Mouse (Mus musculus) megakaryocyte progenitor cell, adult 5-6 weeks (primary cell): ENCODE measurements around the gene Neurl1b. TPM values are rescaled to one million over a fixed set of nuclear protein-coding genes. Genes with fewer than 3 reads are reported as not detected.
A peak's percentile ranks its signal among the peaks of the same experiment; 100 is the strongest.

Experiments used
- ATAC-seq: replicated peaks from 2 replicates; pipeline ENCODE4 v1.8.0; 2016; ENCODE audit warnings: mild to moderate bottlenecking, moderate TSS enrichment, inconsistent platforms; ENCODE audit not compliant: poor library complexity
- total RNA-seq, 2 experiments: library from RNA; stranded (forward) in 1 of 2; stranded (reverse) in 1 of 2; fragments of 157-497, 149-512 nt in 1 of 2; fragments of 200-1000 nt in 1 of 2; gene quantifications; 2 replicates each; pipeline versions ENCODE4 v1.2.3 to v1.2.4; 2015 to 2017

Neurl1b gene
- total RNA-seq, 2 experiments from 2014 or later, result 1.6 to 2.2 TPM

DNA sequence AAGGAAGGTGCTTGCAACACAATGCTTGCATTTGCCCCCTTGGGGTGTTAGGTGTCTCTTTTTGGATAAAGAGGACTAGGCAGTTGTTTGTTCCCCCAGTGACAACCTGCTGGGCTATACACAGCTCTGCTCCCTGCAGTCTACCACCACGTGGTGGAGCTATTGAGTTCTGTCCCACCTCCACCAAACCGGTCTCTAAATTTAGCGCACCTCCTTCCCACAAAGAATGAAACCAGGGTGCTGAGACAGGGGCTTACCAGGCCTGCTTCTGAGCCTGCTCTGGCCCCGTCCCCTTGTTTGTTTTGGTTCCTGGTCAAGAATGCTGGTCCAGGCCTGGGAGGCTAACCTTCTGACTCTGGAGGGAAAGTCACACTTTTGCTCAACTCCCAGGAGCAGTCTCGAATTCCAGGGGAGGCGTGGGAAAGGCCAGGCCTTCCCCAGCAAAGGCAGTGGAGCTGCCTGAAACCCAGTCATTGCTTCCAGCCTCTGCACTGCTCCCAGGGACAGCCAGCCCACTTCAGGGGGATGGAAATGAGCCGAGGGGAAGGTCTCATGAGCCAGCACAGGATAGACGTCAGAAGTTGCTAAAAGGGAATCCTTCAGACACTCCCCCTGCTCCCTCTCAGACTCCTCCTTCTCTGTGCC, 37.1 kb downstream of the Neurl1b start:
- ATAC-seq, result peak; percentile 79

DNA sequence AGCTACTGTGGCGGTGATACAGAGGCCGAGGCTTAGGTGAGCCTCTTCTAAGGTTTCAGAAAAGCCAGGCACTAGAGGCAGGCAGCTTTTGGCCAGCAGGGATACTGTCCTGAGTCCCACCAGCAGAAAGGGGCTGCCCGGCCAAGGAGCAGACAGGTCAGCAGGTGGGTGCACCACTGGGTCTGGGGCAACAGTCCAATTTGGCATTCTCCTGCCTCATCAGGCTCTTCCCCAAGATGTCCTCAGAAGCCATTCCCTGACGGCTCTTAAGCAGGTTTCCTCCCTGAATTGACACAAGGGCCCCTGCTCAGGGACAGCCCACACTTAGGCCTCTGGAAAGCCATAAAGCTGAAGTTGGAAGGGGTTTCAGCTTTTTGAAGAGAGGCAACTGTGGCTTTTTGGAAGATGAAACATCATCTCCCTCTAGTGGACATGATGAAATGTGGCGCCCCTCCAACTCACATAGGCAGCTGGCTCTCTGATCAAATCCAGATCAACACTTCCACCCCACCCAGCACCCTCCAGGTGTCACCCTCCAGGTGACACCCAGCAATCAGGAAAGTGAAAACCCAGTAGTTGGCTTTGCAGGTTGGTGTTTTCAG, 37.8 kb downstream of the Neurl1b start:
- ATAC-seq, result peak; percentile 58

DNA sequence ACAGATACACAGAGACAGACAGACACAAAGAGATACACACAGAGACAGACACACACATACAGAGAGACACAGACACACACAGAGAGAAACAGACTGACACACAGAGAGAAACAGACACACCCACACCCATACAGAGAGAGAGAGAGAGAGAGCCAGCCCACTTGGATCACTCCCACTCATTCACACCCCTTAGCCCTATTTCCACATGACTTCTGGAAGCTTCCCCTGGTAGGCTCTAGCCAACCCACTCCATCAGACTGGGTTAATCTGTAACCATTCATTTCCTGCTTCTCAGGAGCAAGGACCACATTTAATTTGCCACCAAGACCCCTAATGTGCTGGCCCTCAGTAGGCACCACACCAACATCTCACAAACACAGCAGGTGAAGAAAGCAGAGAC, 42.9 kb downstream of the Neurl1b start:
- no peak for ATAC-seq

DNA sequence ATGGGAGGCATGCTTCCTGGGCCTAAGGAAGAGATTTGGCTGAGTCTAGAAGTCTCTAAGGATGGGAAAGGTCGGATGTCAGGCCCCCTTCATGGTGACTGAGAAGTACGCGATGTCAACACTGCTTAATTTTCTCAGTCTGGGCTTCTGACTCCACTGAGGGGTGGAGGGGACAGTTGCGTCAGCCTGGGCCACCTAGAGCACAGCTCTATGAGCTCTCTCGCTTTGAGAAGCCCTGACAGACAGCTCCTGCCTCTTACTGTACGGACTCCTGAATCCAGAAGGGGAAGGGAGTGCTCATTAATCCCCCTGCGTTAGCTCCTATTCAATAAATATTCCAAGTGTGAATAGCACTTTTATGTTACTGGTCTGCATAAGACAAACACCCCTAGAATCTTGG, 43.4 kb downstream of the Neurl1b start:
- ATAC-seq, result no peak

DNA sequence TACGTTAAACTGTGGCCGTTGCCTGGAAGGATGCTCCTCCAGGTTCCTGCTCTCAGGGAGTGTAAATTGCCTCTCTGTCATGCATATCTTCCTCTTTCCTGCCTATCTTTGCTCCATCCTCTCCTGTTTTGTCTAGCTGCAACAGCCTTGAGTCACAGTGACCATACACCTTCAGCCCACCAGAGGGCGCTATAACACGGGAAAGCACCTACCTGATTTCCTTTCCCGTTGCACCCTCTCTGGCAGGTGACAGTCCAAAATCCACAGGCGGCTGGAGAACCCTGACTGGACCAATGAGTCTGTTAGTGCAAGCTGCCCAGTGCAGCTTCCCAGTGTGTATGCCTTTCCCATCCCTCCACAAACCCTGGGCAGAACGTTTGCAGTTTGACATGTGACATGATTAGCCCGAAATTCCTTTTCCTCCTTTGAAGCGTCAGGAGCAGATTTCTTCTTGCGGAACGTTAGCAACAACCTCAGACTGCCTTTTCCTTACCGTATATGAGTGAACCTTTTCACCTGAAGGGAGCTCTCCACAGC, 48.1 kb downstream of the Neurl1b start:
- ATAC-seq, result peak; percentile 77

DNA sequence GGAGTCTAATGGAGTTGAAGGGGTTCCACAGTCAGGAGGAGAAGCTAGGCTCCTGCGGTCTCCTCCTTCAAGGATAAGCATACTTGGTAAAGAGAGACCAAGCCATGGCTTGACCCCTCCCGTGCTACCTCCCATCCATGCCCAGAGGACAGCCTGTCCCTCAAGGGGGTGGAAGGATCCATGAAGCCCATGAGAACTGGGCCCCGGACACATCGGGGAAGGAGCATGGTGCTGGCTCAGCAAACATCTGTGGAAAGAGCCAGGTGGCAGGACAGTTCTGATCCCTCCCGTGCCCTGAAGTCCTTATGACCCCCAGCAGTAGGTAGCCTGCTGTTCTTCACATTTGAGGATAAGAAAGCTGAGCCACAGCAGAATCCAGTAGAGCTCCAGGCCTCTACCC, 48.8 kb downstream of the Neurl1b start:
- ATAC-seq, result no peak

DNA sequence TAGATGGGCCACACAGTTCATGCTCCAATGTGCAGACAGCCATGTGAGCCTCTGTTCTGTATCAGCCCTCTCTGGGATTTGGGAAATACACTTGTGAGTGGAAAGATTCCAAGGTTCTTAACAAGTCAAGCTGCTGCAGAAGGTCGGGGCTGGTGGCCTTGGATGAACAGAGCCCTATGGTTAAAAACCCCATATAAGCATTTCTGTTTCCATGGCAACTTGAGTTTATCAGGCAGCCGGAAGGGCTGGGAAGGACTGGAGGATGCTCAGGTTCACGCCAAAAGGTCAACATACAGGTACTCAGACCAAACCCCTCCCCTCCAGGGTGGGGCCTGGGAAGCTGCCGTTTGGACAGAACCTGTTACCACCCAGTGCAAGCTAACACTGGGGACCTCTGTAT, 49.4 kb downstream of the Neurl1b start:
- ATAC-seq, result no peak

DNA sequence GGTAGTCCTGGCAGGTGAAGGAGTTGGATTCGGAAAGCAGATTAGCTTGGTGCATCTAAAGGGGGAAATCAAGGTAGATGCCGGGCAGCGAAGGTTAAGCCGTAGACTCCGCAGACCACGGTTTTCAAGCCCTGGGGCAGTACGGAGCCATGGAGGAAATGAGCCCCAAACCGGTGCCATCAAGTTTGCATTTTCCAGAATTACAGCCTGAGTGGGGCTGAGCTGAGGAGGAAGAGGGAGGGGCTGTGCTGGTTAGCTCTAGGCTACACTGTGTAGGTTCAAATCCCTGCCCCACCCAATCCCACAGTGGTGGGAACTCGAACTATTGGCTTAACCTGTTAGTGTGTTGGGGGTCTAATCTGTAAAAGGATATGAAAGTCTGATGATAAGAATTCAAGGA, 49.9 kb downstream of the Neurl1b start:
- no peak for ATAC-seq

DNA sequence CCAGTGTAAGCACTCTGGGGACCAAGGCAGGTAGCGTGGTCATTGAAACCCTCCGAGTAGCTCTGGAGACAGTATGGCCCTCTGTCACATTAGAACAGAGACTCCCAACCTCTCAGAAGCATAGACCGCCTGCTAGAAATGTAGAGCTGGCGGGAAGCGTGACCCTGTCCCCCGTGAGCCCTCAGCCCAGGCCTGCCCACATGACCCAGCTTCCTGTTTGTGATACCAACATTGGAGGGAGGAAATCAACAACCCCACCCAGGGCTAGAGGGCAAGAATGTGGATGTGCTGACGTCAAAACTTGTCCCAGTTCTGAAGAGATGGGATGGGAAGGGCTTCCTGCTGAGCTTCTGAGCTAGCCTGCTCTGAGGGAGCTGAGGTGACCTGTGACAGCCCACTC, 50.3 kb downstream of the Neurl1b start:
- ATAC-seq, result no peak

DNA sequence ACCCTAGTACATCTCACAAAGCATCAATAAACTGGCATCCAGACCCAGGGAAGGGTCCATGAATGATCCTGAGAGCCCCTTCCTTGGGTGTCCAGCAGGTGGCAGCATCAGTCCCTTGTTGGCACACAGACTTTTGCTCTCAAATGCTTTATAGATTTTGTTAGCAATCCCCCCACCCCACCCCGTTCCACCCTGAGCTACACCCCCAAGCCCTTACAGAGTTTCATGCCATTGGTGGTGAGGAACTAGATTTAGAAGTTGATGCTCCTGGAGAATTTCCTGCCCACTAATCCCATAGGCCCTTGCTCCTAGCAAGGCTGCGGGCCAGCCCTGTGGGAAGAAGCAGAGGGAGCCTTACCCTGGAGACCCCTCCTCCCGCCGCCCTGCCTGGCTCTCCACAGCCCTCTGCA, 52.1 kb downstream of the Neurl1b start:
- peak; percentile 82 for ATAC-seq

DNA sequence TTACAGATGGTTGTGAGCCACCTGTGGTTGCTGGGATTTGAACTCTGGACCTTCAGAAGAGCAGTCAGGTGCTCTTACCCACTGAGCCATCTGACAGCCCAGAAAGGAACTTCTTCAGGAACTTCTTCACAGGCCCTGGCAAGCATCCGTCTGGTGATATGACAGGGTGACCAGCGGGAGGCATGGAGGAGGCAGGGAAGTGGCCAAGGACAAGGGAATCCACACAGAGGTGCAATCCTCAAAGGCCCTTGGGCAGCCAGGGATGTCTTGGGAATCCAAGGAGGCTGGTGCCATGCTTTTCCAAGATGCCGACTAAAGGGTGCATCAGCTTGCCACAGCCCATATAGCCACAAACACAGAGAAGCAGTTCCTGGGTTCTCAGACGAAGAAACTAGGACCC, 53.0 kb downstream of the Neurl1b start:
- ATAC-seq, result no peak

DNA sequence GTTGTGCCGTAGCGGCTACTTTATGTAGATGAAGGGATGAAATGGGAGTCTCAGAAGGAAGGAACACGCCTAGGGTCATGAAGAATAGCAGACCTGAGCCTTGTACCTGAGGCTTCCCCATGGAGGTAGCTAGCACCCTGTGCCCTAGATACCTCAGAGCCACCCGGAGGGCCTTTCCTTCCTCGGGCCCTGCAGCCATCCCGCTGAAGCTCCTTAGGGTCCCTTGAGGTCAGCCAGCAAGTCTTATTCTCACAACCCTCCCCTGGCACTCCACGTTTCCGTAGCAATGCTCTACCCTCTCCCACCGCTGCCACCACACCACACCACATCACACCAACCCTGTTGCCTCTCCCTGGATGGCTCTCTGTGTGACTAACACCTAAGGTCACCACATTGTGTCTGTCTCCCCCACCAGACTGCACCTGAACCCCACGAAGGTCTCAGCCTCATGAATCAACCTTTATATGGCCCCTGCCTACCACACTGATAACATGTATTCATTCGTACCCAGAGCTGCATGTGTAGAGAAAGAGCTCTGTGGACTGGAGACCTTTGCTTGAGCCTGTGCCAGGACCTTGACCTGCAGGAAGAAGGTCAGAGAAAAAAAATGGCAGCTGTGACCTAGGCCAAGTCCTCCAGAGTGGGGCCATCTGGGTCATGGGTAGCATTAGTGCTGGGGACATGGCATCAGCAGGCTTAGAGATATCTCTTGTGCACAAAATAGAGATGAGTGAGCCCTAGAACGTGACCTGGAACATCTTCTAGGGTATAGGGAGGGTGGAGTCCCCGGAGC, 53.7 kb downstream of the Neurl1b start:
- ATAC-seq, result no peak

DNA sequence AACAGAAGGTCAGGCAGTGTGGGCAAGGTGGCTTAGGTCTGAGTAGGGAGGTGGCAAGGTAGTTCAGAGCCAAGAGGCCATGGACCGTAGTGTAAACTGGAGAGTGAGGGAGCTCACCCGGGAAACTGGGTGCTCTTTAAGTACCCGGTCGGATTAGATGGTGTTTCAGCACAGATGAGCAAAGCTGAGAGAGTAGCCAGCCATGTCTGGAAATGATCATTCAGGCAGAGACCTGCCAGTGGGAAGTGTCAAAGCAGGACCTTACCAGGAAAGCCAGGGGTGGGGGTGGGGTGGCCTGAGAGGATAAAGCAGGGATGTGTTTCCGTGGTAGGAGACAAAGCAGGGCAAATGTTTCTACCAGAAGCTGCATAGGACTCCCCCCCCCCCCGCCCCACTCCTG, 62.2 kb downstream of the Neurl1b start:
- ATAC-seq, result no peak

DNA sequence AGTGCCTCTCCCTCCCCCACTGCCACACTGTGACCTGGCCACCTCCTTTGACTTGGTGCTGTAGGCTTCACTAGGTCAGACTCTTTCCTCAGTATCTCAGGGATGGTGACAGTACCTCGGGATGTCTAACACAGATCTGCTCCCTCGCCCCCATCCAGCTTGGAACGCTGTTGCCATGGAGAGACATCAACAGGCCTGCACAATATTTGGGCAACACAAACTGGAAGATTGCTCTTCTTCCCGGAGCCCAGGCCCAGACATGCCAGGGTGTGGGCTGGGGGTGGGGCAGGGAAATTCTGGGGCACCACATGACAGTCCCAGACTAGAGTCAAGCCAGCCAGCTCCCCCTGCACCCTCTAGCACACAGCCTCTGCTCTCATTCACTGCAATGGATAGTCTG, 64.0 kb downstream of the Neurl1b start:
- ATAC-seq, result no peak

DNA sequence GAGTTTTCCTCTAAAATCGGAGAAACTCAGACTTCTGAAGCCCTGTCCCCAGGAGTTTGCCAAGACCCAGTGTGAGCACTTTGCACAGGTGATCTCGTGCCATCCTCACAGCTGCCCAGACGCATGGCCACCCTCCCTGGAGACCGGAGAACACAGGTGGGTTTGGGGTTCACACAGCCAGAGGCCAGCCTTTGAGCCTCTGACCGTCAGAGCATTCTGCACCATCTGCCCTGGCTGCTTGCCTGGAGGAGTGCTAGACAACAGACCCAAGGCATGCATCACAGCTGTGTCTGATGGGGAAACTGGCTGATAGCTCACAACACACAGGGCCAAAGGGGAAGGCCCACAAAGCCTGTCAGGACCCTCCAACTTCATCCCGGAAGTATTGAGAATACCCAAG, 65.0 kb downstream of the Neurl1b start:
- no peak for ATAC-seq

DNA sequence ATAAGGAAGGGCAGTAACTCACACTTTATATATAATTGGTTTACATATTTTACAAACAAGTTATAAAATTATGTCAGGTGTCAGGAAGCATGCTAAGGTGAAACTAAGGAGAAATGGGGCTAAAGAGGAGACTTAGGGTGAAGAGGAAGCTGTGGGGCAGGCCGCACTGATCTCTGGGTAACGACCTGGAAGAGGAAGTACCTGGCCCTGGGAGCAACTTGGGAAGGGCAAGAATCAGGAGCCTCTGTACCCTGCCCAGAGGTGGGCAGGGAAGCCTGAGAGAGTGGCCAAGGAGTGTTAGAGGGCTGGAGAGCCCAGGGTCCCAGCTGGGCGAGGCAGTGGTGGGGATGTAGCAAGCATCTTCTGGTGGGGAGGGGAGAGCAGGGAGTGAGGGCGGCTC, 66.3 kb downstream of the Neurl1b start:
- no peak for ATAC-seq

DNA sequence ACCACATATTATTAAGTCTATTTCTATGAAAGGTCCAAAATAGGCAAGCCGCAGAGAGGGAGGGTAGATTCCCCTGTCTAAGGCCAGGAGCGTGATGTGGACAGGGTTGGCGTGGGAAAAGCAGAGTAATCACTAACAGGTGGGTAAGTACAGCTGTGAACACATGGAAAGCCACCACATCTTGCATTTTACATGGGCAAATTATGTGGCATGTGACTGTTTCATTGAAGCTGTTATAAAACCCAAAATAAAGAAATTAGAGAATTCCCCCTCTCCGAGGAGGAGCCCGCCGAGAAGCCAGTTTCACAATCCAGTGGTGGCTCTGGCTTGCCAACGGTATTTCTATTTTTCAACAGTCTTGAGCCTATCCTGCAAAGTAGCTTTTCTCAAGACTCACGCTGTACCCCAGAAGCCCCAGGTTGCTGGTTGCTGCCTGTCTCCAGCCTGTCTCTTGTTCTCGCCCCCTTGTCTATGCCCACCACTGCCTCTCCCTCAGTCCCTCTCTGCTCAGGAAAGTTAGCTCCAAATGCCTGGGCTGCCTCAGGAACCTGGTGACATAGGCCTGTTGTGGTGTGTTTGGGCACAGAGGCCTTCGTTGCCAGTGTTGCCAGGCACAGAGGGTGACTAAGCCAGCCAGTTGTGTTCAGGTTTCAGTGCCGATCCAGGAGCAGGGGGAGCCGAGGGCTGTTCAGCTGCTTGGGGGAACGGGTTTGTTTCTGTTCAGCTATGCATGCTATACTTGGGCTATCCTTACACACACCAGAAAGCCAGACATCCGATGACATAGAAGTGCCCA, 70.2 kb downstream of the Neurl1b start:
- peak; percentile 31; the same call in 1 of the 2 replicates for ATAC-seq

DNA sequence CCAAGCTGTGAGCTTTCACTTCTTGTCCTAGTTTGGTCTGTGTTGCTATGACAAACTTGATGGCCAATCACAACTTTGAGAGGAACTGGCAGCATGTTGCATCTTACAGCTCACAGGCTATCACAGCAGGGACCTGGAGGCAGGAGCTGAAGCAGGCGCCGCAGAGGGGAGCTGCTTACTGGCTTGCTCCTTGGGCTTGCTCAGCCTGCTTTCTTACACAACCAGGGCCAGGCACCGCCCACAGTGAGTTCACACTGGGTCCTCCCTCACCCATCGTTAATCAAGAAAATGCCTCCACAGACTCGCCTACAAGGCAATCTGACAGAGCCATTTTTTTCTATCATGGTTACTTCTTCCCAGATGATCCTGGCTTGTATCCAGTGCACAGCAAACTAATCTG, 72.6 kb downstream of the Neurl1b start:
- 0 out of 2 replicates have a peak, but pooled peaks have one; percentile 34 for ATAC-seq

DNA sequence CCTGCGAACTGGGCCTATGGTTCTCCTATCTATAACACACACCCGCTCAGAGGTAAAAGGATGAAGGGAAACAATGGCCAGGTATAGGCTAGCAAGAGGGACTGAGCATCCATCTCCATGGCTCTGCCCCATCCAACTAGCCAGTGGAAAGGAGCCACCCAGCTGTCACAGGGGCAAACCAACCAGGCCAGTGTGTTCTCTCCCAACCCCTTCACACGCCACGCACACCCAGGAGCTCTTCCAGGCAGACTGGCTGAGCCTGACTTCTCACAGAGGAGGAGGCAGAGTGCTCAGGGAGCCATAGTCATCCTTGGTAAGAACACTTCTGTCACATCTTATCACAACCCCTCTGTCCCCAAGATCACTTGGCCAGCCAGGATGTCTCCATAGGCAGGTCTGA, 73.3 kb downstream of the Neurl1b start:
- ATAC-seq, result no peak

DNA sequence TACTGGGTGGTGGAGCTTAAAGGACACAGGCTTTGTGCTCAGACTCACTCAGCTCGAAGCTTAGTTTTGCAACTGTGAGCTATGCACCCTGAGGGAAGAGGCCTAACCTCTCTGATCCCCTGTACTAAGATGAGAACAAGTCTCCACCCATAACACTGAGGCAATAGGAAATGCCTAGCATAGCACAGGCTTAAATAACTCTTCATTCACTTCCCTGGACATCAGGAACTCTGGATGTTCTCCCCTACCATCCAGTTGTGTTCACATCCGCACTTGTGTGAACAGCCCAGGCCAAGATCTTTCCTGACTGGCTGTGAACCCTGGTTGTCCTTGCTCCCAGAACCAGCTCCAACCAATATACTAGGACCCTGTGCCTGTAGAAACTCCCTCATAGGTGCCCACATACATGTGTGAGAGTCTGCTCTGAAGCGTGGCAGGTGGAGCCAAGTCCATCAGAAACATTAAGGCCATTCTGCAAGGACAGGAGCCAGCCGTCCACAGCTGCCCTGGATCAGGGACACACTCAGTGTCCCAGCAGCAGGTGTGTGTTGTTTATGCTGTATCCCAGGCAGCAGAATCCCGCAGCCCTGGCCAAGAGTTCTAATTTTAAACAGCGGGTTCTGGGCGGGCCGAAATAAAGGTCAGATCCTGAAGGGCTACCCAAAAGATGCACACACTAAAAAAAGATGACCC, 74.2 kb downstream of the Neurl1b start:
- ATAC-seq, result no peak

DNA sequence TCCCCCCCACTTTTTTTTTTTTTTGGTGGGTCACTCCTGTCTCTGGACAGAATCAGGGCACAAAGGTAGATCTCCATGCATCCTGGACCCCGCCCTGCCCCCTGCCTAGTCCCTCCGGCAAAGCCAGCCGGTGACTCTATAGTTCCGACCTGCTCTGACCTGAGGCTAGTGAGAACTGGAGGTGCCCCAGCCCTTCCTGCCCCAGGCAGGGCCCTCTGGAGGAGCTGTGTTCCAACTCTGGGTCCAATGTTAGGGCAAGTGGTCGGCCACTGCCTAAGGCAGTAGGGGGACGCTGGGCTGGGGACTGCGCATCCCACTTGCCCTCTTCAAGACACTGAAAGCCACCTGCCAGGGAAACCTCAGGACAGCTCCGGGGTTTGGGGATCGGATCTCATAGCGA, 75.4 kb downstream of the Neurl1b start:
- ATAC-seq, result no peak
